Mouse (Mus musculus) midbrain, embryonic 13.5 days (tissue): ENCODE results near the gene Sgpp1. TPM values are rescaled to one million over a fixed set of nuclear protein-coding genes. Genes with fewer than 3 reads are reported as not detected.

Source experiments
- ATAC-seq: fragments of 200-750 bp; cut with Nextera tagmentation; 2 replicates; pipeline ENCODE4 v1.8.0; 2017; ENCODE audit warnings: mild to moderate bottlenecking, moderate TSS enrichment, moderate library complexity
- H3K27ac ChIP-seq: fragments of 300-500 bp; sonication (generic); 2 replicates; pipeline ENCODE4 v1.5.1; 2015; ENCODE audit warnings: inconsistent platforms, mild to moderate bottlenecking, moderate library complexity
- H3K27me3 ChIP-seq: fragments of 300-500 bp; sonication (generic); 2 replicates; pipeline ENCODE4 v1.6.1; 2015; ENCODE audit warnings: mild to moderate bottlenecking, inconsistent platforms
- H3K36me3 ChIP-seq: fragments of 300-500 bp; sonication (generic); 2 replicates; pipeline ENCODE4 v1.6.1; 2015; ENCODE audit warnings: mild to moderate bottlenecking, inconsistent platforms
- H3K4me1 ChIP-seq: fragments of 300-500 bp; sonication (generic); replicated peaks from 2 replicates; pipeline ENCODE4 v1.6.1; 2015; ENCODE audit warnings: inconsistent platforms
- H3K4me2 ChIP-seq: fragments of 300-500 bp; sonication (generic); replicated peaks from 2 replicates; pipeline ENCODE4 v1.6.1; 2015; ENCODE audit warnings: moderate library complexity, mild to moderate bottlenecking, inconsistent platforms
- H3K4me3 ChIP-seq: fragments of 300-500 bp; sonication (generic); replicated peaks from 2 replicates; pipeline ENCODE4 v1.5.1; 2015; ENCODE audit warnings: mild to moderate bottlenecking, inconsistent platforms
- H3K9ac ChIP-seq: fragments of 300-500 bp; sonication (generic); replicated peaks from 2 replicates; pipeline ENCODE4 v1.6.1; 2015; ENCODE audit warnings: mild to moderate bottlenecking, inconsistent platforms
- H3K9me3 ChIP-seq: fragments of 300-500 bp; sonication (generic); 2 replicates; pipeline ENCODE4 v1.6.1; 2016; ENCODE audit warnings: mild to moderate bottlenecking, inconsistent platforms
- WGBS: fragments of 180-500 bp; shearing (Covaris S2); methylation state at CpG from one replicate; pipeline ENCODE4 v1.1.7; 2015; 5-methylcytosine and 5-hydroxymethylcytosine counted together
- polyA plus RNA-seq: library from polyadenylated mRNA; unstranded; fragments of >200 nt; fragmentation: Nextera tagmentation; extraction: Ambion mirVana; gene quantifications from 2 replicates; pipeline ENCODE4 v1.2.1, GENCODE M21; 2015

Gene Sgpp1
- 6.9 and 7.9 TPM in 2 replicates for polyA plus RNA-seq

DNA sequence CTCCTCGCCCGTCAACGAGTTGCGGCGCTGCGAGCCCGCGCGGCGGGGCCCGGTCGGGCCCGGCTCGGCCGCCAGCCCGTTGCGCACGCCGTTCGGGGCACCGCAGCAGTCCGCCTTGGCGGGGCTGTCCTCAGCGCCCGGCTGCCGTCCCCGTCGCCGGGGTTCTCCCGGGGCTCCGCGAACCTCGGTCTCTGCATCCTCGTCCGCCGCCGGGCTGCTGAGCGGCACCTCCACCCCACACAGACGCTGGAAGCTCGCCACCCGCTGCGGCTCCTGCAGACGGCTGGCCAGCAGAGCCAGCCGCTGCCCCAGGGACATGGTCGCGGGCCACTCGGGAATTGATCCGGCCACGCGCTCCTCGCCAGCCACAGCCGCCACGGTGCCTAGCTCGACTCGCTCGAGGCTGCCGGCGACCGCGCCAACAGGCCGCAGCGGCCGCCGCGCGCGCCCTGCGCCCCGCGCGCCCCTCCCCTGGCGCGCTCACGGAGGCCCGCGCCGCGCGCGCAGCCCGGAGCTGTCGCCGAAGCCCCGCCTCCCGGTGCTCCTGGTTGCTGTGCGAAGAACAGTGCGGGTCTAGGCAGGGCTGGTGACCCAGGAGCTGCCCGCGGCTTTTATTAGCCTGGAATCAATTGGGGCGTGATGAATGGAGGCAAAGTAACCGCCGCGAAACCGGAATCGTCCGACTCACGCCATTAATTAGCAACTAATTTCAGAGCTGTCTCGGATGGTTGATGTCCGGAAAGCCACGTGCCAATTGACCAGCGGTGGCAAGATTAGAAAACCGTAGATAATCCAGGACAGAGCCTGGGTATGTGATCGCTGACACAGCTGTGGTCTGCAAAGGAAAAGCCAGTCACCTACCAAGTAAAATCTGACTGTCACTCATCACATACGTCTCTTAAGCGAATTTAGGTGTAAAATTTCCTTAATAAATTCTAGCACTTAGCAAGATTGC is at the start of gene Sgpp1:
Gene Sgpp1 (minus strand): TSS at position 484 of the 955 bp plus-strand sequence.
- peaks cover 15% of the 10 kb centered on the region; the same call in 1 of the 2 replicates for H3K27me3 ChIP-seq
- H3K9me3 ChIP-seq: no peaks in the 10 kb centered on the region
- H3K9ac ChIP-seq: peak within 1 kb of the TSS; percentile 90
- no peaks in the 10 kb centered on the region for H3K36me3 ChIP-seq
- under 1% methylated on average over 100 of the region's 105 CpGs for WGBS
- H3K4me2 ChIP-seq: peak within 1 kb of the TSS; percentile 97
- H3K27ac ChIP-seq: peak within 1 kb of the TSS; percentile 78
- peak within 1 kb of the TSS; percentile 78 for H3K4me3 ChIP-seq
- peak; percentile 97 for ATAC-seq
- peaks cover 27% of the 10 kb centered on the region for H3K4me1 ChIP-seq

DNA sequence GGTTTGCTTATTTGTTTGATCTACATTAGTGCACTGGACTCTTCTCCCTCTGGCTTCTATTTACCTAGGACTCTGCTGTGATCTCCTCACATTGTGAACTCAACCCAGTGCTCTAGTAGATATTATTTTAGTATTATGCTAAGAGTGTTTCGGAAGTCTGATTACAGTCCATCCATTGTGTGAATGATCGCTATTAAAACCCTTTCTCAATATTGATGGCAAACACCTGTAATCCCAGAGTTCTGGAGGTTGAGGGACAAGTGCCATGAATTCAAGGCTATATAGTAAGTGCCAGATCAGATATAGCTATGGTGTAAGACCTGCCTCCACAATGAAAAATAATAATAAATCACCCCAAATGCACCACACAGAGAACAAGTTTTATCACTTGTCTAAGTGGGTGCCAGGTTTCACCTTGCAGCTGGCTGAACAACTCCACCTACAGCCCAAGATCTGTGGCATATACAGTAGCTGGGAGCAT is 48.8 kb upstream of the Sgpp1 start:
- no peak overlapping the region for H3K4me3 ChIP-seq
- H3K9ac ChIP-seq: no peak overlapping the region
- H3K4me1 ChIP-seq: no peaks in the 10 kb centered on the region
- WGBS: 90% methylated on average over 2 of the region's 2 CpGs
- no peak overlapping the region for H3K4me2 ChIP-seq
- no peak for ATAC-seq
- H3K27me3 ChIP-seq: no peaks in the 10 kb centered on the region
- no peaks in the 10 kb centered on the region for H3K9me3 ChIP-seq
- no peaks in the 10 kb centered on the region for H3K36me3 ChIP-seq
- no peak overlapping the region for H3K27ac ChIP-seq

- ATAC-seq: no peak
- H3K9ac ChIP-seq: no peak overlapping the region
- 87% methylated on average over 7 of the region's 7 CpGs for WGBS
- H3K36me3 ChIP-seq: no peaks in the 10 kb centered on the region
- H3K9me3 ChIP-seq: no peaks in the 10 kb centered on the region
- no peaks in the 10 kb centered on the region for H3K4me1 ChIP-seq
- H3K4me2 ChIP-seq: no peak overlapping the region
- no peaks in the 10 kb centered on the region for H3K27me3 ChIP-seq
- H3K27ac ChIP-seq: no peak overlapping the region
- no peak overlapping the region for H3K4me3 ChIP-seq
Measured at GRCm38 (mm10) chr12:75781995-75782394, 46.5 kb upstream of the Sgpp1 start.

GRCm38 (mm10) chr12:75781445-75781844 is 45.9 kb upstream of the Sgpp1 start:
- ATAC-seq: no peak
- H3K4me2 ChIP-seq: no peak overlapping the region
- H3K4me1 ChIP-seq: no peaks in the 10 kb centered on the region
- H3K9me3 ChIP-seq: no peaks in the 10 kb centered on the region
- no peaks in the 10 kb centered on the region for H3K36me3 ChIP-seq
- H3K4me3 ChIP-seq: no peak overlapping the region
- H3K9ac ChIP-seq: no peak overlapping the region
- no peaks in the 10 kb centered on the region for H3K27me3 ChIP-seq
- H3K27ac ChIP-seq: no peak overlapping the region

- H3K4me3 ChIP-seq: no peak overlapping the region
- no peak overlapping the region for H3K9ac ChIP-seq
- H3K4me2 ChIP-seq: no peak overlapping the region
- H3K4me1 ChIP-seq: no peaks in the 10 kb centered on the region
- WGBS: 28% methylated on average over 3 of the region's 3 CpGs
- ATAC-seq: no peak
- no peaks in the 10 kb centered on the region for H3K36me3 ChIP-seq
- H3K27ac ChIP-seq: no peak overlapping the region
- no peaks in the 10 kb centered on the region for H3K9me3 ChIP-seq
- H3K27me3 ChIP-seq: no peaks in the 10 kb centered on the region
Measured at GRCm38 (mm10) chr12:75772424-75773034, 37.0 kb upstream of the Sgpp1 start.

DNA sequence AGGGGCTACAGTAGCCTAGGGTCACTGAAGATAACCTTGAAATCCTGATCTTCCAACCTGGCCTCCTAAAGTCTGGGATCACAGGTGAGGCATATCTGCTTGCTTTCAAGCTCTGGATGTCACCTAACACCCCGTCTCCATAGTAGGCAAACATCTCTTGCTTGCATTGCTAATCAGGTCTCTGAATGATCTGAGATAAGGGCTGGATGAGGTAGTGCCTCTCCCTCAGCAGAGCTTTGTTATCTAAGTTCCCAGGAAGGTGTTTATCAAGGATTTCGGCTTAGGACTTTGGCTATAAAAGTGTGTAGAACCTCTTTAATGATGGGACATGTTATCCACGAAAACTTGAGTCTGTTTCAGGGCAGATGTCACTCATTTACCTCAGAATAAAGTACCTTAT is 35.9 kb upstream of the Sgpp1 start:
- WGBS: 64% methylated on average over 3 of the region's 3 CpGs
- Histone ChIP-seq H3K4me1 (no peaks in the 10 kb centered on the region), H3K9me3 (no peaks in the 10 kb centered on the region), H3K36me3 (no peaks in the 10 kb centered on the region), H3K27ac (no peak overlapping the region), H3K9ac (no peak overlapping the region), H3K4me3 (no peak overlapping the region), H3K27me3 (no peaks in the 10 kb centered on the region), H3K4me2 (no peak overlapping the region)
- ATAC-seq: no peak

DNA sequence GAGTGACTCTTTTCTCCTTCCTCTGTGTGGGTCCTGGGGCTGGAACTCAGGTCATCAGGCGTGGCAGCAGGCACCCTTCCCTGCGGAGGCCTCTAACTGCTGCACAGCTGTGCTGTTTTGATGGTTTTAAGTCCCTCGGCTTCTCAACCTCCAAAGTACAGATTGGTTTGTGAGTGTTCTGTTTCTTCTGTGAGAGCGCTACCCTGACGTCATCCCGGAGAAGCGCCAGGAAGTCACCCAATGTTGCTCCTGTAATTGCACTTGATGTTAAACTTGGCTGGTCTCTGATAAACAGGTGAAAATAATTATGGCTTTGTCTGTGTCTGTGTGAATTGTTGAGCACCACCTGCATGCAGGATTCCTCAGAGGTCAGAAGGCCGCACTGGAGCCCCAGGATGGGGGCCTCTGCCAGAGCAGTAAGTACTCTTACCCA is 31.4 kb upstream of the Sgpp1 start:
- no peak for ATAC-seq
- Histone ChIP-seq H3K4me2 (no peak overlapping the region), H3K9ac (no peak overlapping the region), H3K36me3 (no peaks in the 10 kb centered on the region), H3K9me3 (no peaks in the 10 kb centered on the region), H3K4me3 (no peak overlapping the region), H3K4me1 (no peaks in the 10 kb centered on the region), H3K27ac (no peak overlapping the region), H3K27me3 (no peaks in the 10 kb centered on the region)
- 79% methylated on average over 8 of the region's 8 CpGs for WGBS

DNA sequence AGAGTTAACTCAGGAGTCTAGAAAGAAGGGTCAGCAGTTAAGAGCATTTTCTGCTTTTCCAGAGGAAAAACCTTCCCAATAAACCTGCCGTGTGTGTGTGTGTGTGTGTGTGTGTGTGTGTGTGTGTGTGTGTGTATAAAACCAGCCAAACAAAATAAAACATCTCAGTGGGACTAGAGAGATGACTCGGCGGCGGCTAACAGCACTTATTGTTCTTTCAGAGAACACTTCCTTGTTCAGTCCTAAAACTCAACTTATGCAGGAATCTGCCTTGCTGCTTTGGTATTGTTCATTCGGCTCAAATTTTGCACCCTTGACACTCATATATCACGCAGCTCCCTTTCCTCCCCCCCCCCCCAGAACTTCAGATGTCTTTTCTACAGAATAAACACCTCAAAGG is 30.9 kb upstream of the Sgpp1 start:
- H3K36me3 ChIP-seq: no peaks in the 10 kb centered on the region
- no peak overlapping the region for H3K27ac ChIP-seq
- 55% methylated on average over 6 of the region's 6 CpGs for WGBS
- no peak overlapping the region for H3K9ac ChIP-seq
- no peaks in the 10 kb centered on the region for H3K4me1 ChIP-seq
- H3K4me2 ChIP-seq: no peak overlapping the region
- no peaks in the 10 kb centered on the region for H3K9me3 ChIP-seq
- no peak overlapping the region for H3K4me3 ChIP-seq
- ATAC-seq: no peak
- no peaks in the 10 kb centered on the region for H3K27me3 ChIP-seq

- H3K4me3 ChIP-seq: no peak overlapping the region
- no peaks in the 10 kb centered on the region for H3K36me3 ChIP-seq
- H3K4me2 ChIP-seq: no peak overlapping the region
- no peaks in the 10 kb centered on the region for H3K4me1 ChIP-seq
- ATAC-seq: no peak
- 86% methylated on average over 3 of the region's 3 CpGs for WGBS
- no peak overlapping the region for H3K9ac ChIP-seq
- no peaks in the 10 kb centered on the region for H3K9me3 ChIP-seq
- no peak overlapping the region for H3K27ac ChIP-seq
- H3K27me3 ChIP-seq: no peaks in the 10 kb centered on the region
Measured at GRCm38 (mm10) chr12:75765751-75766150, 30.2 kb upstream of the Sgpp1 start.

- Histone ChIP-seq H3K9ac (no peak overlapping the region), H3K27me3 (no peaks in the 10 kb centered on the region), H3K27ac (no peak overlapping the region), H3K4me2 (no peak overlapping the region), H3K4me3 (no peak overlapping the region), H3K36me3 (no peaks in the 10 kb centered on the region), H3K4me1 (peaks cover 5% of the 10 kb centered on the region; the same call in 1 of the 2 replicates), H3K9me3 (no peaks in the 10 kb centered on the region)
- WGBS: 87% methylated on average over 2 of the region's 2 CpGs
- ATAC-seq: no peak
Measured at GRCm38 (mm10) chr12:75756387-75756786, 20.9 kb upstream of the Sgpp1 start.

GRCm38 (mm10) chr12:75753730-75754129 is 18.2 kb upstream of the Sgpp1 start:
- H3K27ac ChIP-seq: no peak overlapping the region
- H3K9me3 ChIP-seq: no peaks in the 10 kb centered on the region
- 94% methylated on average over 8 of the region's 8 CpGs for WGBS
- ATAC-seq: no peak
- no peaks in the 10 kb centered on the region for H3K27me3 ChIP-seq
- no peaks in the 10 kb centered on the region for H3K36me3 ChIP-seq
- H3K4me2 ChIP-seq: no peak overlapping the region
- no peak overlapping the region for H3K4me3 ChIP-seq
- H3K4me1 ChIP-seq: no peaks in the 10 kb centered on the region
- H3K9ac ChIP-seq: no peak overlapping the region

DNA sequence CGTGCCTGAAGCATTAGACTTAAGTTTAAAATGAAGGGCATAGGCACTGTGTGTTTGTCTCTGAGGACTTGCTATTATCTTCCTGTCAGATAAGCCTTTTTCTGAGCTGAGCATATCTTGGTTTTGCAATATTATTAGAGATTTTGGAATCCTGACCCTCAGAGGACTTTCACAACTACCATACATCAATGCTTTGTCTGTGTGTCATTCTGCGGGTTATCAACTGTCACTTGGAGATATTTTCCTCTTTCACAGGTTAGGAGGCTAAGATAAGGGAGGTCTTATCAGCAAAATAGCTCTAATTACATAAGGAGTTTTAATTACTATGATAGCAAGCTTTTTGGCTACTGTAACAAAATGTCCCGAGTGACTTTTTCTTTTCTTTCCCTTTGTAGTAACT is 16.5 kb upstream of the Sgpp1 start:
- no peak overlapping the region for H3K9ac ChIP-seq
- H3K4me3 ChIP-seq: no peak overlapping the region
- no peak overlapping the region for H3K27ac ChIP-seq
- no peaks in the 10 kb centered on the region for H3K27me3 ChIP-seq
- no peak overlapping the region for H3K4me2 ChIP-seq
- WGBS: 91% methylated on average over 3 of the region's 3 CpGs
- H3K4me1 ChIP-seq: no peaks in the 10 kb centered on the region
- no peaks in the 10 kb centered on the region for H3K9me3 ChIP-seq
- H3K36me3 ChIP-seq: no peaks in the 10 kb centered on the region
- no peak for ATAC-seq
